Mouse (Mus musculus): ENCODE data around the gene Jph3. TPM values are rescaled to one million over a fixed set of nuclear protein-coding genes. Genes with fewer than 3 reads are reported as not detected.
A peak's percentile ranks its signal among the peaks of the same experiment; 100 is the strongest.

The Jph3 gene
- 44.1 and 55.9 TPM in 2 replicates for polyA plus RNA-seq (2014; fragmentation: Nextera tagmentation; extraction: Ambion mirVana)

GRCm38 (mm10) chr8:121729323-121729722, at the start of gene Jph3:
TSS of gene Jph3 (plus strand) at chr8:121729623.
- 3% methylated on average over 12 of the region's 12 CpGs for WGBS
- Histone ChIP-seq H3K27me3 (replicated peaks; ENCODE audit: control insufficient read depth, insufficient read depth, low read length) (peaks cover 34% of the 10 kb centered on the region), H3K9ac (ENCODE audit: low read length) (peak within 1 kb of the TSS; percentile 78), H3K36me3 (ENCODE audit: control insufficient read depth, insufficient read depth, low read length) (no peaks in the 10 kb centered on the region), H3K4me3 (ENCODE audit: low read depth, low read length) (peak within 1 kb of the TSS; percentile 64), H3K4me2 (ENCODE audit: low read length) (peak within 1 kb of the TSS; percentile 61), H3K9me3 (replicated peaks; ENCODE audit: control insufficient read depth, low read length) (no peaks in the 10 kb centered on the region), H3K27ac (ENCODE audit: low read depth, low read length) (peak within 1 kb of the TSS; percentile 33; the same call in 1 of the 2 replicates), H3K4me1 (ENCODE audit: control insufficient read depth, insufficient read depth, low read length) (peaks cover 8% of the 10 kb centered on the region)
- DNase-seq (ENCODE audit: low spot score) (no peak), ATAC-seq (no peak)

GRCm38 (mm10) chr8:121680896-121681295, 48.5 kb upstream of the Jph3 start:
- H3K4me1 ChIP-seq (ENCODE audit: control insufficient read depth, insufficient read depth, low read length), result no peaks in the 10 kb centered on the region
- no peak overlapping the region for H3K4me3 ChIP-seq (ENCODE audit: low read depth, low read length)
- no peaks in the 10 kb centered on the region for H3K36me3 ChIP-seq (ENCODE audit: control insufficient read depth, insufficient read depth, low read length)
- H3K9ac ChIP-seq (ENCODE audit: low read length), result no peak overlapping the region
- no peaks in the 10 kb centered on the region for H3K9me3 ChIP-seq (replicated peaks; ENCODE audit: control insufficient read depth, low read length)
- no peaks in the 10 kb centered on the region for H3K27me3 ChIP-seq (replicated peaks; ENCODE audit: control insufficient read depth, insufficient read depth, low read length)
- no peak for ATAC-seq
- no peak overlapping the region for H3K4me2 ChIP-seq (ENCODE audit: low read length)
- no peak overlapping the region for H3K27ac ChIP-seq (ENCODE audit: low read depth, low read length)
- WGBS, result 85% methylated on average over 4 of the region's 4 CpGs
- DNase-seq (ENCODE audit: low spot score), result no peak

GRCm38 (mm10) chr8:121681457-121681856, 48.0 kb upstream of the Jph3 start:
- Histone ChIP-seq H3K4me2 (ENCODE audit: low read length) (no peak overlapping the region), H3K9ac (ENCODE audit: low read length) (no peak overlapping the region), H3K4me1 (ENCODE audit: control insufficient read depth, insufficient read depth, low read length) (no peaks in the 10 kb centered on the region), H3K27me3 (replicated peaks; ENCODE audit: control insufficient read depth, insufficient read depth, low read length) (no peaks in the 10 kb centered on the region), H3K27ac (ENCODE audit: low read depth, low read length) (no peak overlapping the region), H3K4me3 (ENCODE audit: low read depth, low read length) (no peak overlapping the region), H3K9me3 (replicated peaks; ENCODE audit: control insufficient read depth, low read length) (no peaks in the 10 kb centered on the region), H3K36me3 (ENCODE audit: control insufficient read depth, insufficient read depth, low read length) (no peaks in the 10 kb centered on the region)
- ATAC-seq, result no peak
- 53% methylated on average over 10 of the region's 10 CpGs for WGBS
- DNase-seq (ENCODE audit: low spot score), result no peak

GRCm38 (mm10) chr8:121683083-121683832, 46.2 kb upstream of the Jph3 start:
- no peak for ATAC-seq
- Histone ChIP-seq H3K4me2 (ENCODE audit: low read length) (no peak overlapping the region), H3K4me3 (ENCODE audit: low read depth, low read length) (no peak overlapping the region), H3K4me1 (ENCODE audit: control insufficient read depth, insufficient read depth, low read length) (peaks cover 9% of the 10 kb centered on the region), H3K27ac (ENCODE audit: low read depth, low read length) (no peak overlapping the region), H3K36me3 (ENCODE audit: control insufficient read depth, insufficient read depth, low read length) (no peaks in the 10 kb centered on the region), H3K9me3 (replicated peaks; ENCODE audit: control insufficient read depth, low read length) (no peaks in the 10 kb centered on the region), H3K27me3 (replicated peaks; ENCODE audit: control insufficient read depth, insufficient read depth, low read length) (no peaks in the 10 kb centered on the region), H3K9ac (ENCODE audit: low read length) (no peak overlapping the region)
- no peak for DNase-seq (ENCODE audit: low spot score)
- WGBS, result 80% methylated on average over 10 of the region's 10 CpGs

- no peak overlapping the region for H3K9ac ChIP-seq (ENCODE audit: low read length)
- no peak overlapping the region for H3K27ac ChIP-seq (ENCODE audit: low read depth, low read length)
- no peaks in the 10 kb centered on the region for H3K36me3 ChIP-seq (ENCODE audit: control insufficient read depth, insufficient read depth, low read length)
- peaks cover 9% of the 10 kb centered on the region for H3K4me1 ChIP-seq (ENCODE audit: control insufficient read depth, insufficient read depth, low read length)
- H3K9me3 ChIP-seq (replicated peaks; ENCODE audit: control insufficient read depth, low read length), result no peaks in the 10 kb centered on the region
- ATAC-seq (no peak; the same call in 1 of the 2 replicates), DNase-seq (ENCODE audit: low spot score) (peak; percentile 24)
- WGBS, result 7% methylated on average over 4 of the region's 4 CpGs
- no peak overlapping the region for H3K4me3 ChIP-seq (ENCODE audit: low read depth, low read length)
- no peak overlapping the region for H3K4me2 ChIP-seq (ENCODE audit: low read length)
- no peaks in the 10 kb centered on the region for H3K27me3 ChIP-seq (replicated peaks; ENCODE audit: control insufficient read depth, insufficient read depth, low read length)
Measured at GRCm38 (mm10) chr8:121685419-121685818, 44.0 kb upstream of the Jph3 start.

GRCm38 (mm10) chr8:121687455-121688161, 41.8 kb upstream of the Jph3 start:
- Histone ChIP-seq H3K4me2 (ENCODE audit: low read length) (no peak overlapping the region), H3K4me3 (ENCODE audit: low read depth, low read length) (no peak overlapping the region), H3K9me3 (replicated peaks; ENCODE audit: control insufficient read depth, low read length) (no peaks in the 10 kb centered on the region), H3K9ac (ENCODE audit: low read length) (no peak overlapping the region), H3K27ac (ENCODE audit: low read depth, low read length) (peak overlapping the region; percentile 83), H3K36me3 (ENCODE audit: control insufficient read depth, insufficient read depth, low read length) (no peaks in the 10 kb centered on the region), H3K27me3 (replicated peaks; ENCODE audit: control insufficient read depth, insufficient read depth, low read length) (no peaks in the 10 kb centered on the region), H3K4me1 (ENCODE audit: control insufficient read depth, insufficient read depth, low read length) (peaks cover 9% of the 10 kb centered on the region)
- WGBS, result 47% methylated on average over 14 of the region's 14 CpGs
- DNase-seq (ENCODE audit: low spot score), result peak; percentile 86
- peak; percentile 67 for ATAC-seq

GRCm38 (mm10) chr8:121688496-121688895, 40.9 kb upstream of the Jph3 start:
- Histone ChIP-seq H3K36me3 (ENCODE audit: control insufficient read depth, insufficient read depth, low read length) (no peaks in the 10 kb centered on the region), H3K27ac (ENCODE audit: low read depth, low read length) (peak overlapping the region; percentile 83)
- no peak for DNase-seq (ENCODE audit: low spot score)

GRCm38 (mm10) chr8:121694453-121694852, 35.0 kb upstream of the Jph3 start:
- Histone ChIP-seq H3K4me1 (ENCODE audit: control insufficient read depth, insufficient read depth, low read length) (peaks cover 9% of the 10 kb centered on the region), H3K27ac (ENCODE audit: low read depth, low read length) (no peak overlapping the region), H3K4me3 (ENCODE audit: low read depth, low read length) (no peak overlapping the region), H3K9me3 (replicated peaks; ENCODE audit: control insufficient read depth, low read length) (no peaks in the 10 kb centered on the region), H3K36me3 (ENCODE audit: control insufficient read depth, insufficient read depth, low read length) (no peaks in the 10 kb centered on the region), H3K27me3 (replicated peaks; ENCODE audit: control insufficient read depth, insufficient read depth, low read length) (no peaks in the 10 kb centered on the region), H3K4me2 (ENCODE audit: low read length) (no peak overlapping the region), H3K9ac (ENCODE audit: low read length) (no peak overlapping the region)
- no peak for DNase-seq (ENCODE audit: low spot score)
- no peak for ATAC-seq
- WGBS, result 53% methylated on average over 4 of the region's 4 CpGs

More at GRCm38 (mm10) chr8:121688496-121688895, 40.9 kb upstream of the Jph3 start:
- H3K4me2 ChIP-seq (ENCODE audit: low read length), result no peak overlapping the region
- no peak overlapping the region for H3K9ac ChIP-seq (ENCODE audit: low read length)
- no peak overlapping the region for H3K4me3 ChIP-seq (ENCODE audit: low read depth, low read length)
- H3K9me3 ChIP-seq (replicated peaks; ENCODE audit: control insufficient read depth, low read length), result no peaks in the 10 kb centered on the region
- WGBS, result 51% methylated on average over 5 of the region's 5 CpGs
- peaks cover 9% of the 10 kb centered on the region for H3K4me1 ChIP-seq (ENCODE audit: control insufficient read depth, insufficient read depth, low read length)
- no peak for ATAC-seq
- H3K27me3 ChIP-seq (replicated peaks; ENCODE audit: control insufficient read depth, insufficient read depth, low read length), result no peaks in the 10 kb centered on the region

All from forebrain, embryonic 14.5 days (tissue).